Mouse (Mus musculus) midbrain, embryonic 12.5 days (tissue): ENCODE measurements at regions not wholly inside any gene's neighbourhood (a gene's known extent, or its start where the extent isn't known, plus 50 kb on each side); places are given as distances from the start of the nearest gene placed in this dataset.
A peak's percentile ranks its signal among the peaks of the same experiment; 100 is the strongest.

Experiments
- ATAC-seq: fragments of 200-750 bp; cut with Nextera tagmentation; 2 replicates; pipeline ENCODE4 v1.8.0; 2017; ENCODE audit warnings: low read depth, moderate TSS enrichment, moderate library complexity; ENCODE audit not compliant: low FRiP score
- H3K27ac ChIP-seq: fragments of 300-500 bp; sonication (generic); replicated peaks from 2 replicates; pipeline ENCODE4 v1.5.1; 2016; ENCODE audit warnings: mild to moderate bottlenecking
- H3K27me3 ChIP-seq: fragments of 300-500 bp; sonication (generic); 2 replicates; pipeline ENCODE4 v1.6.1; 2016; ENCODE audit warnings: mild to moderate bottlenecking
- H3K36me3 ChIP-seq: fragments of 300-500 bp; sonication (generic); 2 replicates; pipeline ENCODE4 v1.6.1; 2016
- H3K4me1 ChIP-seq: fragments of 300-500 bp; sonication (generic); 2 replicates; pipeline ENCODE4 v1.6.1; 2016
- H3K4me2 ChIP-seq: fragments of 300-500 bp; sonication (generic); replicated peaks from 2 replicates; pipeline ENCODE4 v1.6.1; 2016; ENCODE audit warnings: mild to moderate bottlenecking, moderate library complexity
- H3K4me3 ChIP-seq: fragments of 300-500 bp; sonication (generic); 2 replicates; pipeline ENCODE4 v1.5.1; 2016; ENCODE audit warnings: mild to moderate bottlenecking
- H3K9ac ChIP-seq: fragments of 300-500 bp; sonication (generic); replicated peaks from 2 replicates; pipeline ENCODE4 v1.6.1; 2016; ENCODE audit warnings: mild to moderate bottlenecking, moderate library complexity
- H3K9me3 ChIP-seq: fragments of 300-500 bp; sonication (generic); 2 replicates; pipeline ENCODE4 v1.6.1; 2016; ENCODE audit warnings: mild to moderate bottlenecking
- WGBS: fragments of 180-500 bp; shearing (Covaris S2); methylation state at CpG from one replicate; pipeline ENCODE4 v1.1.7; 2016; 5-methylcytosine and 5-hydroxymethylcytosine counted together

DNA sequence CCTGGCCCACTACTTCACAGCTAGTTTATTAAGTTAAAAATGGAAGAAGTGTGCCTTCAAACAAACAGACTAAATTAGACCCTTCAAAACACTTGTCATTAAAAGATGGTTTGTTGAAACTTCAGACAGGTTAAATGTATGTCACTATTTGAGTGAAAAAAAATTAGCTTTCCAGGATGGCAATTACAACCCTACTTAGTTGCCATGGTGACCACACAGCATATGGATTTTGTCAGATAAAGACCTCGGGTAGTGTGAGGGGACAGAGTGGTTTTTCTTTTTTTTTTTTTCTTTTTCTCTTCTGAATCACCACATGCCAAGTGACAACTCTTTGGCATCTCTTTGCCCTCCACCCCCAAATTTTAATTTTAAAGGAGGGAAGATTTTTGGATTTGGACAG is 341.5 kb upstream of the Sash1 start:
- H3K27me3 ChIP-seq = no peaks in the 10 kb centered on the region
- H3K27ac ChIP-seq = no peak overlapping the region
- ATAC-seq = no peak
- 6% methylated on average over 1 of the region's 1 CpGs for WGBS
- H3K9me3 ChIP-seq = no peaks in the 10 kb centered on the region
- H3K4me2 ChIP-seq = no peak overlapping the region
- no peaks in the 10 kb centered on the region for H3K36me3 ChIP-seq
- peaks cover 3% of the 10 kb centered on the region; the same call in 1 of the 2 replicates for H3K4me1 ChIP-seq
- H3K9ac ChIP-seq = no peak overlapping the region
- no peak overlapping the region for H3K4me3 ChIP-seq

DNA sequence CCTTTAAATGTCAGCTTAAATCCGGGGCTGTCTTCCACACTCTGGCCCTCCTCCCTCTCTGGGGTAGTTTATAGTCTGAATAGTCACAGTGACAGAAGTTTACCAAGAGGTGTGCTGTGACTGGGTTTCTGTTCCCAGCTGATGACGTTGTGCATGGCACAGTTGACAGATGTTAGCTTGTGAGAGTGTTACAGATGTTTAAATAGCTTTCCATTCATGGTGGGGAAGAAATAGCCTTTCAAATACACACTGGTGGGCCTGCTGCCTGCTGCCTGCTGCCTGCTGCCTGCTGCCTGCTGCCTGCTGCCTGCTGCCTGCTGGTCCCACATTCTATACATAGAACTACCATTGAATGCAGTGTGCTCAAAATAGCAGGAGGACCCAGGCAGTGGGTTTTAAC is 324.8 kb upstream of the Sash1 start:
- no peaks in the 10 kb centered on the region for H3K27me3 ChIP-seq
- no peaks in the 10 kb centered on the region for H3K36me3 ChIP-seq
- peaks cover 5% of the 10 kb centered on the region; the same call in 1 of the 2 replicates for H3K4me1 ChIP-seq
- H3K9me3 ChIP-seq = no peaks in the 10 kb centered on the region
- H3K4me3 ChIP-seq = no peak overlapping the region
- no peak overlapping the region for H3K27ac ChIP-seq
- no peak overlapping the region for H3K9ac ChIP-seq
- no peak overlapping the region for H3K4me2 ChIP-seq
- ATAC-seq = peak; percentile 52; the same call in 1 of the 2 replicates
- 10% methylated on average over 2 of the region's 2 CpGs for WGBS

DNA sequence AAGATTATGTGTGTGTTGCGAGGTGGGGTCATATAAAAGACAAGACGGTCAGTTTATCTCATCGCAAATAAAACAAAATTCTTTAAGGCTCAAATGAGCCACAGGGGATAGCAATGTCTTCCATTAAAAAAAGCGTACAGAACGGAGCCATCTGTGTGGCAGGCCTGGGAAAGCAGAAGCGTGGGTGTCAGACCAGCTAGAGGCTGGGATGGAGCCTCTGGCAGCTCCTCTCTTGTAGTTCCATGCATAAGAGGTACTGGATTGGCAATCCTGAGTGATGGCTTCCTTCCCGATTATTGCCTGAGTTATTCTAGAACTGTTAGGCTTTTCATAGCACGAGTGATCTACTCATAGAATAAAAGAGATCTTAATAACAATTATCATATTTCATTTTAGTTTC is 318.2 kb upstream of the Sash1 start:
- Histone ChIP-seq H3K27ac (no peak overlapping the region), H3K36me3 (no peaks in the 10 kb centered on the region), H3K27me3 (no peaks in the 10 kb centered on the region), H3K9me3 (no peaks in the 10 kb centered on the region), H3K4me2 (no peak overlapping the region), H3K4me3 (no peak overlapping the region), H3K4me1 (no peaks in the 10 kb centered on the region), H3K9ac (no peak overlapping the region)
- WGBS = 89% methylated on average over 8 of the region's 8 CpGs
- ATAC-seq = no peak

DNA sequence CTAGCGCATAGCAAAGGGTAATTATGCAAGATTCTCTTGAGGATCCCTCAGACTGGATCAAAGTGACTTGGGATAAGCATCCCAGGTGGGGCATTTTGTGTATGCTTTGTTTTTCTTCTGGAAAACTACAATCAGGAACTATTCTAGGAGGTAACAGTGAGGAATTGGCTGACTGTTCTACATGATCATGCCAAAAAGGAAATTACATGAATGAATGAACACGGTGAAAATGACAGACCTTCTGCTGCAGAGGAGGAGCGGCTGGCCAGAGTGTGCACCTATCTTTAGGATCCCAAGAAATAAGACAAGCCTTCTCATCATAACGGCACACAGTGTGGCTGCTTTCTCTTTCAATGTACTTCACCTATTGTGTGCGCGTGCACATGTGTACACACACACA is 317.5 kb upstream of the Sash1 start:
- Histone ChIP-seq H3K27ac (no peak overlapping the region), H3K36me3 (no peaks in the 10 kb centered on the region), H3K27me3 (no peaks in the 10 kb centered on the region), H3K9ac (no peak overlapping the region), H3K4me3 (no peak overlapping the region), H3K4me2 (no peak overlapping the region), H3K9me3 (no peaks in the 10 kb centered on the region), H3K4me1 (no peaks in the 10 kb centered on the region)
- WGBS = 90% methylated on average over 6 of the region's 6 CpGs
- no peak for ATAC-seq

- 68% methylated on average over 1 of the region's 1 CpGs for WGBS
- H3K9me3 ChIP-seq = no peaks in the 10 kb centered on the region
- no peak overlapping the region for H3K9ac ChIP-seq
- no peak for ATAC-seq
- H3K4me3 ChIP-seq = no peak overlapping the region
- H3K27ac ChIP-seq = no peak overlapping the region
- H3K27me3 ChIP-seq = no peaks in the 10 kb centered on the region
- H3K4me2 ChIP-seq = no peak overlapping the region
- H3K36me3 ChIP-seq = no peaks in the 10 kb centered on the region
- H3K4me1 ChIP-seq = no peaks in the 10 kb centered on the region
Measured at GRCm38 (mm10) chr10:9202922-9203321, 317.1 kb upstream of the Sash1 start.

DNA sequence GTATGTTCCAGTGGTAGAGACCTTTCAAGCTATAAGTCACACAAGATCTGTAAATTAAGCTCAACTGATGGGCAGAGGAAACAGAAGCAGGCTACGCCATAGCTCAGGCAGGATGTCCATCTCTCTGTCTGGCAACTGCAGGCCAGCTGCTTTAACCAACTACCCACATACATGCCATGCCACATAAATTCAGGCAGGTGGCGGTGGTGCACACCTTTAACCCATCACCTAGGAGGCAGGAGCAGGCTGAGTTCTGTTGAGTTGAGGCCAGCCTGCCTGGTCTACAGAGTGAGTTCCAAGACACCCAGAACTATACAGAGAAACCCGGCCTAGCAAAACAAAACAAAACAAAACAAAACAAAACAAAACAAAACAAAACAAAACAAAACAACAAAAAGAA is 289.1 kb upstream of the Sash1 start:
- no peak for ATAC-seq
- Histone ChIP-seq H3K4me1 (no peaks in the 10 kb centered on the region), H3K36me3 (no peaks in the 10 kb centered on the region), H3K27me3 (no peaks in the 10 kb centered on the region), H3K4me2 (no peak overlapping the region), H3K27ac (no peak overlapping the region), H3K9ac (no peak overlapping the region), H3K9me3 (no peaks in the 10 kb centered on the region), H3K4me3 (no peak overlapping the region)
- WGBS = 63% methylated on average over 3 of the region's 3 CpGs

GRCm38 (mm10) chr10:9173509-9173908 is 287.6 kb upstream of the Sash1 start:
- H3K36me3 ChIP-seq = no peaks in the 10 kb centered on the region
- 74% methylated on average over 2 of the region's 2 CpGs for WGBS
- ATAC-seq = no peak

GRCm38 (mm10) chr10:9168725-9169124 is 282.9 kb upstream of the Sash1 start:
- Histone ChIP-seq H3K4me1 (no peaks in the 10 kb centered on the region), H3K9ac (no peak overlapping the region), H3K27me3 (no peaks in the 10 kb centered on the region), H3K4me3 (no peak overlapping the region), H3K27ac (no peak overlapping the region), H3K36me3 (no peaks in the 10 kb centered on the region), H3K9me3 (0 out of 2 replicates have a peak, but pooled peaks cover 6% of the 10 kb centered on the region), H3K4me2 (no peak overlapping the region)
- 42% methylated on average over 7 of the region's 7 CpGs for WGBS
- ATAC-seq = no peak

More at GRCm38 (mm10) chr10:9173509-9173908, 287.6 kb upstream of the Sash1 start:
- no peaks in the 10 kb centered on the region for H3K4me1 ChIP-seq
- no peak overlapping the region for H3K9ac ChIP-seq
- no peak overlapping the region for H3K27ac ChIP-seq
- no peaks in the 10 kb centered on the region for H3K27me3 ChIP-seq
- no peak overlapping the region for H3K4me3 ChIP-seq
- no peak overlapping the region for H3K4me2 ChIP-seq
- no peaks in the 10 kb centered on the region for H3K9me3 ChIP-seq

DNA sequence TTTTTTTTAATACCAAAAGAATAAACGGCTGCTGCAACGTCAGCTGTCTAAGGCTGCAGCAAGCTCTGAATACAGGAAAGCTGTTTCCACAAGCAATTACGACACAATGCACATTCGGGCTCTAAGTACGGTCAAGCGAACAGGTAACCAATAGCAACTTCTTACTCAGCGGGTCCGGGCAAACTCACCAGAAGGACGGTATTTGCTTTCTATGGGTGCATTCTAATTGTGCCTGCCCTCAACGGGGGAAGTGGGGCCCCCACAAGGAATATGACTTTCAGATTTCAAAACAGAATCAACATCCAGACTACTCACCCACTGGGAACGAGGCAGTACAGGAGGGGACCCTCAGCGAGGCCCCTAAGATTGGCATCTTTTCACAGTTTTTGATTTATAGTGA is 280.1 kb upstream of the Sash1 start:
- 63% methylated on average over 12 of the region's 12 CpGs for WGBS
- peak overlapping the region; percentile 13 for H3K4me2 ChIP-seq
- ATAC-seq = no peak
- H3K9me3 ChIP-seq = 0 out of 2 replicates have a peak, but pooled peaks cover 6% of the 10 kb centered on the region
- H3K4me1 ChIP-seq = no peaks in the 10 kb centered on the region
- peak overlapping the region; percentile 35; the same call in 1 of the 2 replicates for H3K27ac ChIP-seq
- H3K4me3 ChIP-seq = no peak overlapping the region
- no peaks in the 10 kb centered on the region for H3K36me3 ChIP-seq
- H3K9ac ChIP-seq = no peak overlapping the region
- peaks cover 22% of the 10 kb centered on the region for H3K27me3 ChIP-seq

- Histone ChIP-seq H3K4me1 (no peaks in the 10 kb centered on the region), H3K9me3 (0 out of 2 replicates have a peak, but pooled peaks cover 6% of the 10 kb centered on the region), H3K4me2 (peak overlapping the region; percentile 13), H3K27me3 (peaks cover 26% of the 10 kb centered on the region), H3K27ac (peak overlapping the region; percentile 35), H3K36me3 (no peaks in the 10 kb centered on the region), H3K4me3 (no peak overlapping the region), H3K9ac (no peak overlapping the region)
- no peak for ATAC-seq
- WGBS = 84% methylated on average over 12 of the region's 12 CpGs
Measured at GRCm38 (mm10) chr10:9165598-9165997, 279.7 kb upstream of the Sash1 start.

- WGBS = 88% methylated on average over 7 of the region's 7 CpGs
- Histone ChIP-seq H3K27ac (peak overlapping the region; percentile 11; the same call in 1 of the 2 replicates), H3K36me3 (no peaks in the 10 kb centered on the region), H3K9me3 (0 out of 2 replicates have a peak, but pooled peaks cover 6% of the 10 kb centered on the region), H3K4me2 (no peak overlapping the region), H3K4me3 (no peak overlapping the region), H3K9ac (no peak overlapping the region), H3K4me1 (no peaks in the 10 kb centered on the region), H3K27me3 (peaks cover 35% of the 10 kb centered on the region)
- no peak for ATAC-seq
Measured at GRCm38 (mm10) chr10:9164333-9164732, 278.5 kb upstream of the Sash1 start.

DNA sequence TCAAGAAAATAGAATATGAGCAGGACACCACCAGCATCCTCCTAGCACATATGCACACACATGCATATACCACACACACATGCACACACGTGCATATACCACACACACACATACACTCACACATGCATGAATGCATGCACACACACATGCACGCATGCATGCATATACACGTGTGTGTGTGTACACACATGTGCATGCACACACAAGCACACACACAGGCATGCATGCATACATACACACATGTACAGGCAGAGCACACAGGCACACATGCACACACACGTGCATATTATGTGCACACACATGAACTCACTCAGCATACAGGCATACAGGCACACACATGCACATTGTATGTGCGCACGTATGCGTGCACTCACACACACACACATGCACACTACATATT is 275.7 kb upstream of the Sash1 start:
- no peak overlapping the region for H3K9ac ChIP-seq
- H3K4me3 ChIP-seq = no peak overlapping the region
- H3K9me3 ChIP-seq = no peaks in the 10 kb centered on the region
- ATAC-seq = no peak
- WGBS = 97% methylated on average over 7 of the region's 7 CpGs
- H3K4me1 ChIP-seq = peaks cover 12% of the 10 kb centered on the region; the same call in 1 of the 2 replicates
- no peaks in the 10 kb centered on the region for H3K36me3 ChIP-seq
- H3K27me3 ChIP-seq = peaks cover 49% of the 10 kb centered on the region
- no peak overlapping the region for H3K27ac ChIP-seq
- H3K4me2 ChIP-seq = no peak overlapping the region
